ENCODE assay signal across 16 mouse cellular contexts in genomic region chr5:22522612-22523011, GRCm38 (mm10).
DNase-seq lines count a peak whose midpoint lies in the region; ATAC-seq lines count a peak whose summit lies in the region.
"Had no signal": no experiment of that assay in that cellular context is flagged by ENCODE, and none has a peak within 500 bp of the region (broad histone marks: within the 10 kb centered on the region; RNA-seq: fewer than 3 reads in every experiment).

No protein-coding gene starts in this region.

- DNase-seq in cerebellum, postnatal 4 days (ENCODE audit: low spot score in 2 of 2), result no peak
- peak; percentile 45 for DNase-seq in lung, postnatal 10 days
- no peak for DNase-seq in lung, adult 18-20 months
- peak; percentile 83 for DNase-seq in cerebellum, adult 9-10 months
- peak; percentile 15 for DNase-seq in lung, postnatal 36 days
- no peak for DNase-seq in retina, postnatal 1 day
- DNase-seq in c-Kit-positive CD71-positive TER-119-positive erythroid progenitor cells, embryonic 14.5 days (ENCODE audit: low spot score), result no peak
- DNase-seq: adrenal gland, postnatal 25 days; gastrocnemius, adult 2 months; heart, postnatal 14 days; kidney, adult 2 months; liver, embryonic 13.5 days had no signal

- peak; percentile 61; the same call in 1 of the 2 replicates for ATAC-seq in cerebellum, adult (ENCODE audit: insufficient number of reproducible peaks, low FRiP score, low TSS enrichment)
- ATAC-seq: CD4-positive, CD25-positive, alpha-beta regulatory T cell, adult 4 months; forebrain, embryonic 16.5 days; inflammation-experienced regulatory T-cells, adult 6 months had no signal

Comparison
In these comparisons a context has a peak if more than half of its experiments do, and no peak if none do; other contexts are left out.
1. DNase-seq: peak in lung, postnatal 10 days (single experiment), cerebellum, adult 9-10 months (single experiment) and lung, postnatal 36 days (single experiment); none in cerebellum, postnatal 4 days (0 of 2), lung, adult 18-20 months (0 of 2), retina, postnatal 1 day (single experiment) and c-Kit-positive CD71-positive TER-119-positive erythroid progenitor cells, embryonic 14.5 days (single experiment).